Comparison of ENCODE assay signal across 17 mouse cellular contexts in genomic region chr15:12104827-12105226, GRCm38 (mm10).
"Had no signal": no experiment of that assay in that cellular context is flagged by ENCODE, and none has a peak within 500 bp of the region (broad histone marks: within the 10 kb centered on the region; RNA-seq: fewer than 3 reads in every experiment).

No protein-coding gene starts in this region.

- DNase-seq: lung, adult 18-20 months; lung, embryonic 14.5 days; lung, postnatal 10 days; lung, postnatal 4 days; midbrain, embryonic 14.5 days; right cerebral cortex, adult 18-20 months; right cerebral cortex, postnatal 25 days; right cerebral cortex, postnatal 4 days; spleen, adult 18-20 months; thymus, adult 18-20 months; thymus, postnatal 14 days; thymus, postnatal 36 days had no signal

- H3K27me3 ChIP-seq: midbrain, embryonic 12.5 days; neural tube, embryonic 12.5 days had no signal

- H3K4me1 ChIP-seq: midbrain, embryonic 10.5 days; midbrain, embryonic 12.5 days; neural tube, embryonic 12.5 days had no signal

- H3K36me3 ChIP-seq: midbrain, embryonic 10.5 days; midbrain, embryonic 12.5 days; neural tube, embryonic 12.5 days had no signal

- H3K4me3 ChIP-seq: midbrain, embryonic 10.5 days; midbrain, embryonic 12.5 days; myocyte; neural tube, embryonic 12.5 days had no signal

- H3K27ac ChIP-seq: liver, embryonic 14.5 days; midbrain, embryonic 10.5 days; midbrain, embryonic 12.5 days; neural tube, embryonic 12.5 days had no signal
